Mouse (Mus musculus) neural tube, embryonic 12.5 days (tissue): Measurements from ENCODE around the gene Trim37. TPM values are rescaled to one million over a fixed set of nuclear protein-coding genes. Genes with fewer than 3 reads are reported as not detected.

ENCODE experiments used
- ATAC-seq: fragments of 200-750 bp; cut with Nextera tagmentation; 2 replicates; pipeline ENCODE4 v1.8.0; 2017; ENCODE audit warnings: low read depth, mild to moderate bottlenecking, moderate TSS enrichment, moderate library complexity; ENCODE audit not compliant: low FRiP score
- H3K27ac ChIP-seq: fragments of 300-500 bp; sonication (generic); 2 replicates; pipeline ENCODE4 v1.5.1; 2016
- H3K27me3 ChIP-seq: fragments of 300-500 bp; sonication (generic); replicated peaks from 2 replicates; pipeline ENCODE4 v1.6.1; 2016; ENCODE audit warnings: mild to moderate bottlenecking
- H3K36me3 ChIP-seq: fragments of 300-500 bp; sonication (generic); 2 replicates; pipeline ENCODE4 v1.6.1; 2016; ENCODE audit warnings: mild to moderate bottlenecking
- H3K4me1 ChIP-seq: fragments of 300-500 bp; sonication (generic); 2 replicates; pipeline ENCODE4 v1.6.1; 2016
- H3K4me2 ChIP-seq: fragments of 300-500 bp; sonication (generic); replicated peaks from 2 replicates; pipeline ENCODE4 v1.6.1; 2016; ENCODE audit warnings: mild to moderate bottlenecking
- H3K4me3 ChIP-seq: fragments of 300-500 bp; sonication (generic); 2 replicates; pipeline ENCODE4 v1.5.1; 2016
- H3K9ac ChIP-seq: fragments of 300-500 bp; sonication (generic); 2 replicates; pipeline ENCODE4 v1.6.1; 2016; ENCODE audit warnings: mild to moderate bottlenecking
- H3K9me3 ChIP-seq: fragments of 300-500 bp; sonication (generic); 2 replicates; pipeline ENCODE4 v1.6.1; 2016; ENCODE audit warnings: mild to moderate bottlenecking
- WGBS: fragments of 180-500 bp; shearing (Covaris S2); methylation state at CpG from one replicate; pipeline ENCODE4 v1.1.7; 2016; 5-methylcytosine and 5-hydroxymethylcytosine counted together
- polyA plus RNA-seq: library from polyadenylated mRNA; unstranded; fragments of >200 nt; fragmentation: Nextera tagmentation; extraction: Ambion mirVana; gene quantifications from 2 replicates; pipeline ENCODE4 v1.2.1, GENCODE M21; 2016

The Trim37 gene
- polyA plus RNA-seq, 1 experiment from 2014 or later, result 82.8 TPM

DNA sequence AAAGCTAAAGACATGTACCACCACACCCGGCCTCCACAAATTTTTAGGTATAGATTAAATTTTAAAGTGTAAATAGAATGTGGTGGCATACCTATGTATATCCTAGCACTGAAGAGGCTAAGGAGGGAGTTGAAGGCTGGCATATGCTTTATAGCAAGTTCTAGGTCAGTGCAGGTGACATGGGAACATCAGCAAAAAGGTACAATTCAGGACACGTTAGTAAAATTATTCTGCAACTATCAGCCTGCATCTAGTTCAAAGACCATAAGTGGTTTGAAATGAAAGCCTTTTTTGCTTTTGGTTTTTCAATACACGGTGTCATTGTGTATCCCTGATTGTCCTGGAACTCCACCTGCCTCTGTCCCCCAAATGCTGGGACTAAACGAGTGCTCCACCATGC lies 1.3 kb upstream of the Trim37 start:
- H3K4me1 ChIP-seq, result peaks cover 11% of the 10 kb centered on the region
- peaks cover 34% of the 10 kb centered on the region for H3K36me3 ChIP-seq
- no peaks in the 10 kb centered on the region for H3K9me3 ChIP-seq
- WGBS, result 62% methylated on average over 4 of the region's 4 CpGs
- no peak overlapping the region for H3K27ac ChIP-seq
- no peak overlapping the region for H3K4me3 ChIP-seq
- no peaks in the 10 kb centered on the region for H3K27me3 ChIP-seq
- no peak for ATAC-seq
- H3K4me2 ChIP-seq, result peak overlapping the region; percentile 72
- no peak overlapping the region for H3K9ac ChIP-seq

DNA sequence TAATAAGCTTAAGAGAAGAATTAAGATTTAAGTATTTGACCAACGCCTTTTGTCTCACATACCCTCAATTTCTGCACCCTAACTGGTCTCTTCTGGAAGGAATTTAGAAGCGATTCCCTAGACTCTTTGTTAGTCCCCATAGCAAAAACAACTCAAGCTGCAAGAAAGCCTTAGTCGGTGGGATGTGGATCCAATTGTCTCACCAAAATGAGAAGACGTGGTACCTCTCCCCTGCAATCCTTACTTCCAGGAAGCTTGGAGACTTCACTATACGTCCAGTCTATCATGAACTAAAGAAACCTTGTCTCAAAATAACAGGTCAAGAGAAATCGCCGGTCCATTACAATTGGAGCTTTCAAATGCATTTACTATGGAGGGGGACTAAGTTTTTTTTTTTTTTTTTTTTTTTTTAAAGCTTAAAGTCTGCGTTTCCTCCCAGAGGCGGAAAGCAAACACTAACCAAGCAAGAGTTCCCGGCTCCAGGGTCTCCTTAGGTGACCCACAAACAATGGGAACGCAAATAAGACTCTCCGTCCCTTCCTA lies 525 bp upstream of the Trim37 start:
- Histone ChIP-seq H3K9me3 (no peaks in the 10 kb centered on the region), H3K9ac (peak overlapping the region; percentile 83; the same call in 1 of the 2 replicates), H3K4me1 (peaks cover 11% of the 10 kb centered on the region), H3K4me2 (peak overlapping the region; percentile 72), H3K27me3 (no peaks in the 10 kb centered on the region), H3K27ac (peak overlapping the region; percentile 82), H3K36me3 (peaks cover 30% of the 10 kb centered on the region), H3K4me3 (peak overlapping the region; percentile 93)
- ATAC-seq, result no peak
- WGBS, result 1% methylated on average over 12 of the region's 12 CpGs

DNA sequence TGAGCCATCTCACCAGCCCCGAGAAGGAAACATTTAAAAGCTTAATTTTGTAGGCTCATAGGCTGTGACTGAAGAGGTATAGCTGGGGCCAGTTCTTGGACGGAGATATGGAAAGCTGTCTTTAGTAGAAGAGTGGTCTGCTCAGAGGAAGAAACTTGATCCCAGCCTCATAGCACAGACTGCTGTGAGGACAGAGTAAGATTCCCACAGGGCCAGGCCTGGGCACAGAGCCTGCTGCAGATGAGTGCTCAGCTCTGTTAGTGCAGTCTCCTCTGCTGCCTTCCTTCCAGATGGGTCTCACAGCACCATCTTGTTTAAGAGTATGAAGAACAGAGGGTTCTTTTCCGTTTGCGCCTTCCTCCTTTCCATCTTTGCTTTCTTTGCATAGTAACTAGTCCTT lies 9.4 kb downstream of the Trim37 start:
- ATAC-seq, result no peak
- WGBS, result 93% methylated on average over 4 of the region's 4 CpGs

DNA sequence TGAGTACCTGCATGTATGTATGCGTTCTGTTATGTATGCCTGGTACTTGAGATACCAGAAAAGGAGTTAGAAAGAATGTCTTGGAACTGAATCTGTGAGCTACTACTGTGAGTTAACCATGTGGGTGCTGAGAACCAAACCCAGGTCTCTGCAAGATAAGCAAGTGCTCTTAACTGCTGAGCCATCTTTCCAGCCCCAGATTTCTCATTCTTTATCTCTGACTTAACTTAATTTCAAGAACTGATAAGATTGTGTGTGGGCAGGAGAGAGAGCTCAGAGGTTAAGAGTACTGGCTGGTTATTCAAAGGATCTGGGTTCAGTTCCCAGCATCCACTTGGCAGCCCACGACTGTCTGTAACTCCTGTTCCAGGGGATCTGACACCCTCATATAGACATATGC lies 31.1 kb downstream of the Trim37 start:
- H3K9me3 ChIP-seq, result no peaks in the 10 kb centered on the region
- peaks cover 20% of the 10 kb centered on the region; the same call in 1 of the 2 replicates for H3K36me3 ChIP-seq
- H3K27me3 ChIP-seq, result no peaks in the 10 kb centered on the region
- no peak overlapping the region for H3K4me2 ChIP-seq
- no peaks in the 10 kb centered on the region for H3K4me1 ChIP-seq
- WGBS, result 98% methylated on average over 2 of the region's 2 CpGs
- no peak for ATAC-seq
- no peak overlapping the region for H3K9ac ChIP-seq
- H3K27ac ChIP-seq, result no peak overlapping the region
- no peak overlapping the region for H3K4me3 ChIP-seq

More for the DNA sequence above, 9.4 kb downstream of the Trim37 start:
- no peaks in the 10 kb centered on the region for H3K27me3 ChIP-seq
- no peaks in the 10 kb centered on the region for H3K9me3 ChIP-seq
- no peaks in the 10 kb centered on the region for H3K4me1 ChIP-seq
- no peak overlapping the region for H3K27ac ChIP-seq
- H3K4me2 ChIP-seq, result no peak overlapping the region
- peaks cover 24% of the 10 kb centered on the region for H3K36me3 ChIP-seq
- H3K4me3 ChIP-seq, result no peak overlapping the region
- H3K9ac ChIP-seq, result no peak overlapping the region

DNA sequence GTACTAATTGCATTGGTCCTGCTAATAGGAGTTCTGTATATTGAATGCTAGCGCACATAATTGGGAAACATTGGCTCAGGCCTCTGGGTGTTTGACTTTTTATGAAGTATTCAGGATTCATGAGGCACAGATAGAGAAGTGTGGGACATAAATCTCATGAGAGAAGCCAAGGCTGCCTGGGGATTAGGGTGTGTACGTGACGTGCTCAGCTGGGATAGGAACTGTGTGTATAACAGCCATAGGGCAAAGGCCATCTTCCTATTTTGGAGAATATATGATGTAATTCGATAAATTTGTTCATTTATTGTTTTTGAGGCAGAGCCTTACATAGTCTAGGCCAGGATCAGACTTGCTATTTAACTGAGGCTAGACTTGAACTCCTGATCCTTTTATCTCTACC lies 35.8 kb downstream of the Trim37 start:
- Histone ChIP-seq H3K9me3 (no peaks in the 10 kb centered on the region), H3K4me2 (no peak overlapping the region), H3K36me3 (peaks cover 49% of the 10 kb centered on the region), H3K9ac (no peak overlapping the region), H3K4me3 (no peak overlapping the region), H3K27ac (no peak overlapping the region), H3K4me1 (no peaks in the 10 kb centered on the region), H3K27me3 (no peaks in the 10 kb centered on the region)
- no peak for ATAC-seq
- WGBS, result 96% methylated on average over 4 of the region's 4 CpGs

DNA sequence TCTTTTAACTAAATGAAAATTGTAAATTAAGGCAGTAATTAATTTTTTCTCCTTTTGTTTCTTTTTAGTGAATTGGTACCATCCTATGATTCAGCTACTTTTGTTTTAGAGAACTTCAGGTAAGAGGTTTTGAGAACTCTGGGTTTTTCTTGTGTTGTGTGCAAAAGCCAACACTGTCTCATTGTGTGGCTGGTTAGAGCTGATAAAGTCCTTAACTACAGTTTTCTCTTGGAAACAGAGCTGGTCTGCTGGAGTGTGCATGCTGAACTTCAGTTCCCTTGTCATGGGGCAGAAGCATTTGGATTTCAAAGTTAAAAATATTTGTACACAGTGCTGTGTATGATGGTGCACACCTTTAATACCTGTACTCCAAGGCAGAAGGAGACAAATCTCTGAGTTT lies 36.9 kb downstream of the Trim37 start:
- no peak overlapping the region for H3K27ac ChIP-seq
- no peak overlapping the region for H3K4me3 ChIP-seq
- H3K36me3 ChIP-seq, result peaks cover 59% of the 10 kb centered on the region
- no peaks in the 10 kb centered on the region for H3K4me1 ChIP-seq
- H3K9ac ChIP-seq, result no peak overlapping the region
- no peaks in the 10 kb centered on the region for H3K9me3 ChIP-seq
- no peak overlapping the region for H3K4me2 ChIP-seq
- no peak for ATAC-seq
- H3K27me3 ChIP-seq, result no peaks in the 10 kb centered on the region

DNA sequence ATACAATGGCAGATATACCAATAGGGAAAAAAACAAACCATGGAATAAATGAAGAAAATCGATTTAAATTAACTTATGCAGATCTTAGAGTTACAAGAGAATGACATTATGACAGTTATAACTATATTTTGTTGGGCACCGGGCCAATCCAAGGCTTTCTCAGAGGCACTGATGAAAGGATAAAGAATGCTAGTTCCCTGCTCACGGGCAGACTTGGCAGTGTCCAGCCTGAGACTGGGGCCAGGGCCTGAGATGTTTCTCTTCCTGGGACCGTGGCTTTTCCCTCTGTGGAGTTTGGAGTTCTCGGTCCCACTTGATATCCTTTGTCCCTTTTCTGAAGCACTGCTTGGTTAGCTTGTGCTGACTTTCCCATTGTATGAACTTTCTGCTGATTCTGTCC lies 46.7 kb downstream of the Trim37 start:
- Histone ChIP-seq H3K4me3 (no peak overlapping the region), H3K36me3 (peaks cover 21% of the 10 kb centered on the region; the same call in 1 of the 2 replicates), H3K9me3 (no peaks in the 10 kb centered on the region), H3K9ac (no peak overlapping the region), H3K4me2 (no peak overlapping the region), H3K27ac (no peak overlapping the region), H3K27me3 (no peaks in the 10 kb centered on the region), H3K4me1 (no peaks in the 10 kb centered on the region)
- no peak for ATAC-seq
- 91% methylated on average over 5 of the region's 5 CpGs for WGBS

DNA sequence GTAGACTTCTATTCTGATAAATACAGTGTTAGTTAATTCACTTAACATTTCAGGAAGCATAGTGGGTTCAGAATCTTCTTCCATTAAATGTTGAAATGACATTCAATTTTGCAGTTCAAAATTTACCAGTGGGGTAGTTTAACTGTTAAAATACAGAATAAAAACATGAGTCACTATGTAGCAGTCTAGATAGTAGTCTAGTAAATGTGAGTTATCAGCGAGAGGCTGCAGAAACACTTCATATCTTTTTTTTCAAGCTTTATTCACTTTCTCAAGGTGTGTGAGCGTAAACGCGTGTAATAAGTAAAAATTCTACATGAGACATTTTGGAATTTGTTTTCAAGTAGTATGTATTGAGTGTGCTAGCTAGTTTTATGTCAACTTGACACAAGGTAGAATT lies 48.2 kb downstream of the Trim37 start:
- Histone ChIP-seq H3K27me3 (no peaks in the 10 kb centered on the region), H3K4me1 (no peaks in the 10 kb centered on the region), H3K9ac (no peak overlapping the region), H3K9me3 (no peaks in the 10 kb centered on the region), H3K36me3 (peaks cover 17% of the 10 kb centered on the region; the same call in 1 of the 2 replicates), H3K4me3 (no peak overlapping the region), H3K27ac (no peak overlapping the region), H3K4me2 (no peak overlapping the region)
- ATAC-seq, result no peak
- WGBS, result 98% methylated on average over 4 of the region's 4 CpGs

DNA sequence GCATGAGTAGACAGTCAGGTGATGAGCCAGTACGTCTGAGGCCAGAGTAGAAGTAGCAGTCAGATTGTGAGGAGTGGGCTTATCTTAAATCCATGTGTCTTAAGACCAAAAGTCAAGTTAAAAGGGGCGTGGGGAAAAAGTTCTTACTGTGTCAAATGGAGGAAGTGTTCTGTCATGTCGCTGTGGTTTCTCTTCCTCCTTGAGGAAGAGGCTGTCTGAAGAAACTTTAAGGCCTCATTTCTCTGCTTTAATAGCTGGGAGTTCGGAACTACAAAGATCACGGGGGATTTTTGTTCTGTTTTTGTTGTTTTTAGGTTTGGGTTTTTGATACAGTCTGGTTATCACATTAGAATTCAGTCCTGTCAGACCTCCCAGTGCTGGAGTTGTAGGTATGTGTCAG lies 85.4 kb downstream of the Trim37 start:
- WGBS, result 86% methylated on average over 5 of the region's 5 CpGs
- no peaks in the 10 kb centered on the region for H3K4me1 ChIP-seq
- H3K4me2 ChIP-seq, result no peak overlapping the region
- no peak overlapping the region for H3K27ac ChIP-seq
- no peaks in the 10 kb centered on the region for H3K9me3 ChIP-seq
- ATAC-seq, result no peak
- H3K9ac ChIP-seq, result no peak overlapping the region
- H3K27me3 ChIP-seq, result no peaks in the 10 kb centered on the region
- no peak overlapping the region for H3K4me3 ChIP-seq
- peaks cover 20% of the 10 kb centered on the region for H3K36me3 ChIP-seq

DNA sequence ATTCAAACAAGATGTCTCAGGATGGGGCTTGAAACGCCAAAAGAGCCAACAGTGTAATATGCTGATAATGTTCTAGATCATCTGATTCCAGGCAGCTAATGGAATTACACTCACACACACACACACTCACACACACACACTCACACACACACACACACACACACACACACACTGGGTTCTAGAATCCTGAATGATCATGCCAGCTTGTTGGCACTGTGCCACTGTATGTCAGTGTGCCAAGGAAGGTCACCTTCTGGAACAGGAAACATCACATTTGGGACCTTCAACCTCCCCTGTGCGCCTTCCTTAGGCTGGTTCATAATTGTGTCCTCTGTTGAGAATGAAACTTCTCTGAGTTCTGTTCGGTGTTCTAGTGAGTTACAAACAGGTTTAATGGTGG lies 95.8 kb downstream of the Trim37 start:
- H3K36me3 ChIP-seq, result peaks cover 18% of the 10 kb centered on the region; the same call in 1 of the 2 replicates
- H3K4me2 ChIP-seq, result no peak overlapping the region
- WGBS, result 96% methylated on average over 3 of the region's 3 CpGs

DNA sequence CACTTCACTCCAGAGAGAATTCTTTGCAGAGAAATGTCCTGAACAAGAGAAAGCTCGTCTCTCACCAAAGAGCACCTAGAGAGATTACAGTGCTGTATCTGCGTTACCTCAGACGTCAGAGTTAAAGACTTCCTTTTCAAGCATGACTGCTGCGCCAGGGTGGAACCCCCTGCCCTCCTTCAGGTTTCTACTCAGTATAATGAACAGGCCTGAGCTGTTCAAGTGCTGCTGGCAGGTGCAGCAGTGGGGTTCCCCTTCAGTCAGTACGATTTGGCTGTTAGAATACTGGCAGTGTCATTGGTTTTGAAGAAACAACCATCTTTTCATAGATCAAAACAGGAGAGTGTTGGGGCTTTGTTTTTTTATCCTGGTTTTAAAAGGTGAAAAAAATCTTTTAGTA lies 100.2 kb downstream of the Trim37 start:
- WGBS, result 86% methylated on average over 5 of the region's 5 CpGs
- Histone ChIP-seq H3K4me1 (no peaks in the 10 kb centered on the region), H3K27ac (no peak overlapping the region), H3K4me3 (no peak overlapping the region), H3K36me3 (peaks cover 25% of the 10 kb centered on the region), H3K9ac (no peak overlapping the region), H3K4me2 (no peak overlapping the region), H3K27me3 (no peaks in the 10 kb centered on the region), H3K9me3 (no peaks in the 10 kb centered on the region)
- no peak for ATAC-seq

More for the DNA sequence above, 95.8 kb downstream of the Trim37 start:
- no peaks in the 10 kb centered on the region for H3K27me3 ChIP-seq
- no peaks in the 10 kb centered on the region for H3K4me1 ChIP-seq
- no peak overlapping the region for H3K27ac ChIP-seq
- no peak overlapping the region for H3K4me3 ChIP-seq
- H3K9ac ChIP-seq, result no peak overlapping the region
- ATAC-seq, result no peak
- H3K9me3 ChIP-seq, result no peaks in the 10 kb centered on the region

DNA sequence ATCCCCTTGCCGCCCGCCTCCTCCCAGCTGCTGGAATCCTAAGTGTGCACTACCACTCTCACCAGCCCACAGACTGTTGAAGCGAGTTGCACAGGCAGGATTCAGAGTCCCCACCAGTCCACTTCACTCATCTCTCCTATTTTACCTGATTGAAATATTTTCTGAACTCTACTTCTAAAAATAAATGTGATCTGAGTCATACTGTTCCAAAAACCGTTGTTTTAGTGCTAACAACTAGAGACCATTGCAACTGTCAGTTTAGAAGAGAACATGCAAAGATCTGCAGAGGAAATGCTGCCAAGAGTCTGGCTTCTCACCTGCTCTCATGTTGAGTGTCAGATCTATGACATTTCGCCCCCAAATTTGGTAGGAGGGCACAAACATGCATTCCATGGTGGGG lies 106.5 kb downstream of the Trim37 start:
- H3K27ac ChIP-seq, result no peak overlapping the region
- H3K4me1 ChIP-seq, result no peaks in the 10 kb centered on the region
- no peaks in the 10 kb centered on the region for H3K9me3 ChIP-seq
- H3K36me3 ChIP-seq, result peaks cover 21% of the 10 kb centered on the region
- H3K9ac ChIP-seq, result no peak overlapping the region
- H3K4me3 ChIP-seq, result no peak overlapping the region
- ATAC-seq, result no peak
- H3K27me3 ChIP-seq, result no peaks in the 10 kb centered on the region
- WGBS, result 90% methylated on average over 5 of the region's 5 CpGs
- H3K4me2 ChIP-seq, result no peak overlapping the region

DNA sequence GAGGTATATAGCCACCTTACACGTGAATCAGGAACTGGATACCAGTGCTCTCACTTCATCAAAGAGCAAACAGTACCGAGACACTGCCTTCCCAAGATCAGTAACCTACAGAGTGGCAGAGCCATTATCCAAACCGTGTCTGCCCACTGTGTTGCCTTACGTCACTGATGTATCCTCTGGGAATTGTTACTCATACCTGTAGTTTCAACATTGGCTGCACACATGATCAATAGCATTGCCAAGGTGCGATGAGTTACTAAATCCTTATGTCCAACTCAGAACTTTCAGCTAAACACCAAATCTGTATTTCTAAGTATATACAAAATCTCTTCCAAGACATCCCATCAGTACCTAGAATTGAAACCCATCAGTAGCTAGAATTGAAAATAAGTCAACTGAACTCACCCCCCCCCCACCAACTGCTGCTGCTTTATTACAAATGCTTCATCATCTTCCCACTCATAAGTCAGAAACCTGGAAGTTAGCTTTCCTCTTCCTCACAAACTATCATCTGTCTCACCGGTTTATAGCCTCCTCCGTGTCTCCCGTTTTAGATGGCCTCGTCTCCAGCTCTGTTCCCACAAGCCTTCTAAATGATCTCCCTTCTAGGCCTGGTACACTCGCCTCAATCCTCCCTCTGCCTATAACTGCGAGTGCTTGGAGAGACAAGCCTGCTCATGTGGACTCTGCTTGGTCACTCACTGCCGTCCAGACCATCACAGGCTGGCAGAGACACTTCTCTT lies 108.0 kb downstream of the Trim37 start:
- no peak for ATAC-seq
- Histone ChIP-seq H3K4me3 (no peak overlapping the region), H3K9ac (no peak overlapping the region), H3K27ac (no peak overlapping the region), H3K27me3 (no peaks in the 10 kb centered on the region), H3K36me3 (peaks cover 15% of the 10 kb centered on the region), H3K4me1 (no peaks in the 10 kb centered on the region), H3K4me2 (no peak overlapping the region), H3K9me3 (no peaks in the 10 kb centered on the region)
- WGBS, result 89% methylated on average over 12 of the region's 12 CpGs
